Mouse (Mus musculus): ENCODE measurements at regions not wholly inside any gene's neighbourhood (a gene's known extent, or its start where the extent isn't known, plus 50 kb on each side); places are given as distances from the start of the nearest gene placed in this dataset.

DNA sequence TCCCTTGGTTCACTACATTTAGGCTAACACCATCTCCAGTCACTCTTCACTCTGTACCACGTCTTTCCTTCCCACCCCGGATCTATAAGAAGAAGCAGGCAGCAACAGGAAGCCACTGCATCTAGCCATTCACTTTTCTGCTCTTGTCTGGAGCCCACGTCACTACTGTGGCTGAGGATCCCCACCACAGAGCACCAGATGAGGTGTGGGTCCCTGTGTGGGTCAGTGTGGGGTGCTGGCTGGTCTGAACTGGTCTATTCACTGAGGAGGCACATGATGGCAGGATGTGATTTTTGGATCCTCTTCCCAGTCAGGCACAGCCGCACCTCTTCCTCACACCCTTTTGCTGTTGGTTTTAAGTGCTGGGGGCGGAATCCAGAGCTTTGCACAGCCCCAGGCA is 59.7 kb downstream of the 4930426L09Rik start:
- TF ChIP-seq GATA1 (IDR thresholded peaks at IDR 0.05; ENCODE audit: borderline replicate concordance, low read length), result no peak
- TF ChIP-seq FLI1 (IDR thresholded peaks at IDR 0.05; ENCODE audit: low read length), result no peak
